Mouse (Mus musculus) hindbrain, postnatal 0 days (tissue): ENCODE measurements at regions not wholly inside any gene's neighbourhood (a gene's known extent, or its start where the extent isn't known, plus 50 kb on each side); places are given as distances from the start of the nearest gene placed in this dataset.
A peak's percentile ranks its signal among the peaks of the same experiment; 100 is the strongest.

Source experiments
- ATAC-seq: fragments of 200-750 bp; cut with Nextera tagmentation; 2 replicates; pipeline ENCODE4 v1.8.0; 2017; ENCODE audit warnings: mild to moderate bottlenecking, moderate TSS enrichment, moderate library complexity
- DNase-seq: peaks from one replicate; pipeline ENCODE4 v3.0.0-alpha.2; 2015; ENCODE audit warnings: low spot score
- H3K27ac ChIP-seq: fragments of 300-500 bp; sonication (generic); 2 replicates; pipeline ENCODE4 v1.5.1; 2014; ENCODE audit warnings: mild to moderate bottlenecking
- H3K27me3 ChIP-seq: fragments of 300-500 bp; sonication (generic); 2 replicates; pipeline ENCODE4 v1.6.1; 2014; ENCODE audit warnings: low read length, mixed read lengths; ENCODE audit not compliant: insufficient read depth
- H3K36me3 ChIP-seq: fragments of 300-500 bp; sonication (generic); 2 replicates; pipeline ENCODE4 v1.6.1; 2014; ENCODE audit warnings: low read length, mixed read lengths; ENCODE audit not compliant: insufficient read depth
- H3K4me1 ChIP-seq: fragments of 300-500 bp; sonication (generic); 2 replicates; pipeline ENCODE4 v1.6.1; 2014; ENCODE audit warnings: antibody characterized with exemption, low read length, mixed read lengths; ENCODE audit not compliant: insufficient read depth
- H3K4me2 ChIP-seq: fragments of 300-500 bp; sonication (generic); 2 replicates; pipeline ENCODE4 v1.6.1; 2014; ENCODE audit warnings: low read depth, mild to moderate bottlenecking, low read length, moderate library complexity, mixed read lengths
- H3K4me3 ChIP-seq: fragments of 300-500 bp; sonication (generic); 2 replicates; pipeline ENCODE4 v1.5.1; 2014; ENCODE audit warnings: low read length
- H3K9ac ChIP-seq: fragments of 300-500 bp; sonication (generic); replicated peaks from 2 replicates; pipeline ENCODE4 v1.6.1; 2014; ENCODE audit warnings: mild to moderate bottlenecking, low read length, moderate library complexity, mixed read lengths
- H3K9me3 ChIP-seq: fragments of 300-500 bp; sonication (generic); 2 replicates; pipeline ENCODE4 v1.6.1; 2016; ENCODE audit warnings: low read length, mixed read lengths
- CTCF ChIP-seq: IDR thresholded peaks from 2 replicates; pipeline ENCODE4 v1.5.1; 2016; ENCODE audit warnings: antibody characterized with exemption, control low read depth, low read depth
- WGBS: fragments of 180-500 bp; shearing (Covaris S2); extraction: QIAGEN DNeasy Blood & Tissue Kit; methylation state at CpG from one replicate; pipeline ENCODE4 v1.1.7; 2014; 5-methylcytosine and 5-hydroxymethylcytosine counted together

GRCm38 (mm10) chr16:28043046-28043445 lies 654.4 kb downstream of the Ccdc50 start:
- H3K27ac ChIP-seq, result no peak overlapping the region
- H3K4me3 ChIP-seq, result no peak overlapping the region
- whole genome bisulfite sequencing, result 54% methylated on average over 2 of the region's 2 CpGs
- no peaks in the 10 kb centered on the region for H3K27me3 ChIP-seq
- DNase-seq, result no peak
- no peaks in the 10 kb centered on the region for H3K36me3 ChIP-seq
- no peaks in the 10 kb centered on the region for H3K9me3 ChIP-seq
- no peaks in the 10 kb centered on the region for H3K4me1 ChIP-seq
- no peak for TF ChIP-seq CTCF
- no peak for ATAC-seq
- no peak overlapping the region for H3K4me2 ChIP-seq
- H3K9ac ChIP-seq, result no peak overlapping the region

- Histone ChIP-seq H3K4me1 (no peaks in the 10 kb centered on the region), H3K36me3 (no peaks in the 10 kb centered on the region), H3K9me3 (no peaks in the 10 kb centered on the region), H3K9ac (no peak overlapping the region), H3K4me3 (no peak overlapping the region), H3K27ac (no peak overlapping the region), H3K27me3 (no peaks in the 10 kb centered on the region), H3K4me2 (no peak overlapping the region)
- TF ChIP-seq CTCF, result no peak
- peak; percentile 49; the same call in 1 of the 2 replicates for ATAC-seq
- DNase-seq, result peak; percentile 30
- 49% methylated on average over 5 of the region's 5 CpGs for WGBS
Measured at GRCm38 (mm10) chr16:28064785-28065301, 676.2 kb downstream of the Ccdc50 start.

DNA sequence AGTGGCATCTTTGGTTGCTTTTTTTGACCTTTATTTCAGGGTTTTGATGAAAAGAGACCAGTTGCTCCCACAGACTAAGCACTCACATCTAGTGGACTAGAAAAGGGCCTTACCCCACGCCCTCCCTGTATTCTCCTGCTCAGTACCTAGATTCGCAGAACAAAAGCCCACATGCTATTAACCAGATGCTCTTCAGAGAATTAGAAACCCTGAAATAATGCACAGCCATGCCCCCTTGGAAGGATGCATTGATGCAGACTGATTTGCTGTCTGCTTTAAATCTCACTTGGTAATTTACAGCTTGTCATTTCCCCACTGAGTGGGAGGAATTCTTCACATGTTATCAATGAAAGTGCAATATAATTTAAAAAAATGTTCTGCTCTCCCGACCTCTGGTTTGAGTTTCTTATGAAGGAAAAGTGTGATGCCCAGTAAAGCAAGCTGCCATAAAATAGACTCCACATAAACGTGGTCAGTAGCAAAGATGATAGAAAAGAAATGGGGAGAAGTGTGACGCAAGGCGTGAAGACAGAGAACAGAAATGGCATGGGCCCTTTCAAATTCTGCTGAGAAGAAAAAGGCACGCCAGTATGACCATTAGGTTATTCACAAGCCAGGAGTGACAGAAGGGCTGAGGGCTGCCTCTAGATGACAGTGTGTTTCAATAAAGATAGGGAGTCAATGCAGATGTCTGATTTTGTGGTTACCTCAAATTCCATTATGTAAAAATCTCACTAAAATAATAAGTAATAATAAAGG lies 669.8 kb downstream of the Fgf12 start:
- Histone ChIP-seq H3K4me2 (no peak overlapping the region), H3K9me3 (no peaks in the 10 kb centered on the region), H3K4me1 (no peaks in the 10 kb centered on the region), H3K36me3 (no peaks in the 10 kb centered on the region), H3K9ac (no peak overlapping the region), H3K27me3 (no peaks in the 10 kb centered on the region), H3K27ac (no peak overlapping the region), H3K4me3 (no peak overlapping the region)
- peak; percentile 19 for DNase-seq
- no peak for TF ChIP-seq CTCF
- WGBS, result 40% methylated on average over 7 of the region's 7 CpGs
- ATAC-seq, result no peak

DNA sequence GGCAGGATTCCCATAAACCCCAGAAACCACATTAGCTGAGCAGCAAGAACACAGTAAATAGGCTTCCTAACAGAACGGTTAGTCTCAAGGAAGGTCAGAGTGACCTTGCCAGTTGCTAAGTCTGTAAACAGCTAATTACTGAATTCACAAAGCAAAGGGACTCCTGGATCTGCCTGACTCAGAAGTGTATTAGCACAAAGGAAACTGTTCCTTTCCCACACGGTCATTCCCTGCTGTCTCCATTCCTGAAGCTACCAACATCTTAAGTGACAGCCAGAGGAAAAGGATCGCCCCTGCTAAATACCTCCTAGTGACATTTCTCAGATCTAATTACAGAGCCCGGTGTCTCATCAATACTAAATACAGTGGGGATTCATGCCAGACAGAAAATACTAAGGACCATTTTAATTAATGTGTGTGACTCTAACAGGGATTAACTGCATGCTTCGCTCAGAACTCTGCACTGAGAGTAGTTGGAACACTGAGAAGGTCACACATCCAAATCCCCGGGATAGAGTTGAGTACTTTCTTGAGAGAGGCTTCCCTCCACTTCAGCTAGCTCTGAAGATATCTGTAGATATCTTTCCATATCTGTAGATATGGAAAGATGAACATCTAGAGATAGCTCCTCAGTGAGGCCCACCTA lies 663.3 kb downstream of the Fgf12 start:
- no peak for TF ChIP-seq CTCF
- ATAC-seq (0 out of 2 replicates have a peak, but pooled peaks have one; percentile 43), DNase-seq (peak; percentile 42)
- peaks cover 5% of the 10 kb centered on the region; the same call in 1 of the 2 replicates for H3K4me1 ChIP-seq
- H3K36me3 ChIP-seq, result no peaks in the 10 kb centered on the region
- H3K4me2 ChIP-seq, result no peak overlapping the region
- H3K9me3 ChIP-seq, result no peaks in the 10 kb centered on the region
- H3K27me3 ChIP-seq, result no peaks in the 10 kb centered on the region
- H3K4me3 ChIP-seq, result no peak overlapping the region
- 27% methylated on average over 6 of the region's 6 CpGs for WGBS
- peak overlapping the region; percentile 66 for H3K27ac ChIP-seq
- H3K9ac ChIP-seq, result no peak overlapping the region

- H3K36me3 ChIP-seq, result no peaks in the 10 kb centered on the region
- H3K4me3 ChIP-seq, result no peak overlapping the region
- H3K4me2 ChIP-seq, result no peak overlapping the region
- H3K27ac ChIP-seq, result no peak overlapping the region
- H3K9ac ChIP-seq, result no peak overlapping the region
- no peaks in the 10 kb centered on the region for H3K9me3 ChIP-seq
- no peaks in the 10 kb centered on the region for H3K4me1 ChIP-seq
- ATAC-seq, result peak; percentile 86
- H3K27me3 ChIP-seq, result no peaks in the 10 kb centered on the region
- no peak for TF ChIP-seq CTCF
- 22% methylated on average over 9 of the region's 9 CpGs for WGBS
- DNase-seq, result peak; percentile 70
Measured at GRCm38 (mm10) chr16:28104255-28105076, 648.4 kb downstream of the Fgf12 start.

DNA sequence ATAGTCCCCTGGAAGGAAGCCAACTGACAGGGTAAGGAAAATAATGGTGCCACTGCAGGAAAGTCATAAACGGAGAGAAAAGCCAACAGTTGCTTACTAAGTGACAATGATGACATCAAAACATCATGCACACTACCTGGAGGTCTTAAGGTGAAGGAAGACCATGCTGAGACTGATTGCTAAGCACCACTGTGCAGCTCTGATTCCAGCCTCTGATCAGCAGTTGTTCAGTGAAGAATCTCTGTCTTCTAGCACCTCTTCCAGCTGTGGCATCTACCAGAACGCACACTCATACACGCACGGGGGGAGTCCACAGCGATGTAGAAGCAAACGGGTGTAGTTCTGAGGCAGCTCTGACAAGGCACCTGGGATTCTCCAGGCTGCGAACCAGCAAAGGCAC lies 647.8 kb downstream of the Fgf12 start:
- DNase-seq (no peak), ATAC-seq (peak; percentile 12; the same call in 1 of the 2 replicates)
- WGBS, result 31% methylated on average over 7 of the region's 7 CpGs

More for the DNA sequence above, 647.8 kb downstream of the Fgf12 start:
- Histone ChIP-seq H3K27ac (no peak overlapping the region), H3K4me3 (no peak overlapping the region), H3K36me3 (no peaks in the 10 kb centered on the region), H3K27me3 (no peaks in the 10 kb centered on the region), H3K4me2 (no peak overlapping the region), H3K9me3 (no peaks in the 10 kb centered on the region), H3K9ac (no peak overlapping the region), H3K4me1 (no peaks in the 10 kb centered on the region)
- no peak for TF ChIP-seq CTCF
